Mouse (Mus musculus): ENCODE measurements around the gene Kynu. TPM values are rescaled to one million over a fixed set of nuclear protein-coding genes. Genes with fewer than 3 reads are reported as not detected.

The Kynu gene
- 12.7 and 16.7 TPM in 2 replicates for polyA plus RNA-seq (2012; rRNA removed)

GRCm38 (mm10) chr2:43555062-43555888 is at the start of gene Kynu:
TSS of gene Kynu (plus strand) at chr2:43555329.
- no peak for TF ChIP-seq POLR2A (IDR thresholded peaks at IDR 0.05; ENCODE audit: low read depth, low read length)
- Histone ChIP-seq H3K27me3 (replicated peaks; ENCODE audit: control insufficient read depth, insufficient read depth, low read length) (no peaks in the 10 kb centered on the region), H3K4me1 (ENCODE audit: control insufficient read depth, insufficient read depth, low read length) (peaks cover 9% of the 10 kb centered on the region; the same call in 1 of the 2 replicates), H3K4me3 (ENCODE audit: insufficient read depth, low read depth, low read length) (no peak within 1 kb of the TSS), H3K36me3 (ENCODE audit: control insufficient read depth, insufficient read depth, low read length) (no peaks in the 10 kb centered on the region), H3K27ac (ENCODE audit: insufficient read depth, low read depth, low read length) (peak within 1 kb of the TSS; percentile 38; the same call in 1 of the 2 replicates)
- DNase-seq, result peak; percentile 33
- WGBS, result 26% methylated on average over 9 of the region's 9 CpGs

GRCm38 (mm10) chr2:43506182-43506581 is 48.9 kb upstream of the Kynu start:
- TF ChIP-seq CTCF (conservative IDR thresholded peaks at IDR 0.05; ENCODE audit: insufficient read depth, insufficient read length, low read depth, low read length) (no peak), POLR2A (IDR thresholded peaks at IDR 0.05; ENCODE audit: low read depth, low read length) (no peak)
- WGBS, result 93% methylated on average over 3 of the region's 3 CpGs
- H3K36me3 ChIP-seq (ENCODE audit: control insufficient read depth, insufficient read depth, low read length), result no peaks in the 10 kb centered on the region
- H3K4me3 ChIP-seq (ENCODE audit: insufficient read depth, low read depth, low read length), result no peak overlapping the region
- DNase-seq, result no peak
- no peaks in the 10 kb centered on the region for H3K27me3 ChIP-seq (replicated peaks; ENCODE audit: control insufficient read depth, insufficient read depth, low read length)
- no peak overlapping the region for H3K27ac ChIP-seq (ENCODE audit: insufficient read depth, low read depth, low read length)
- H3K4me1 ChIP-seq (ENCODE audit: control insufficient read depth, insufficient read depth, low read length), result no peaks in the 10 kb centered on the region

- Histone ChIP-seq H3K4me3 (ENCODE audit: insufficient read depth, low read depth, low read length) (no peak overlapping the region), H3K27me3 (replicated peaks; ENCODE audit: control insufficient read depth, insufficient read depth, low read length) (no peaks in the 10 kb centered on the region), H3K27ac (ENCODE audit: insufficient read depth, low read depth, low read length) (no peak overlapping the region), H3K36me3 (ENCODE audit: control insufficient read depth, insufficient read depth, low read length) (no peaks in the 10 kb centered on the region), H3K4me1 (ENCODE audit: control insufficient read depth, insufficient read depth, low read length) (no peaks in the 10 kb centered on the region)
- 50% methylated on average over 7 of the region's 7 CpGs for WGBS
- TF ChIP-seq POLR2A (IDR thresholded peaks at IDR 0.05; ENCODE audit: low read depth, low read length), result no peak
- TF ChIP-seq CTCF (conservative IDR thresholded peaks at IDR 0.05; ENCODE audit: insufficient read depth, insufficient read length, low read depth, low read length), result no peak
- DNase-seq, result peak; percentile 43
Observed at GRCm38 (mm10) chr2:43513852-43514251, 41.3 kb upstream of the Kynu start.

GRCm38 (mm10) chr2:43534417-43534816 is 20.7 kb upstream of the Kynu start:
- no peaks in the 10 kb centered on the region for H3K36me3 ChIP-seq (ENCODE audit: control insufficient read depth, insufficient read depth, low read length)
- no peaks in the 10 kb centered on the region for H3K4me1 ChIP-seq (ENCODE audit: control insufficient read depth, insufficient read depth, low read length)
- no peak for DNase-seq
- TF ChIP-seq POLR2A (IDR thresholded peaks at IDR 0.05; ENCODE audit: low read depth, low read length) (no peak), CTCF (conservative IDR thresholded peaks at IDR 0.05; ENCODE audit: insufficient read depth, insufficient read length, low read depth, low read length) (no peak)
- no peaks in the 10 kb centered on the region for H3K27me3 ChIP-seq (replicated peaks; ENCODE audit: control insufficient read depth, insufficient read depth, low read length)
- no peak overlapping the region for H3K4me3 ChIP-seq (ENCODE audit: insufficient read depth, low read depth, low read length)
- WGBS, result 77% methylated on average over 2 of the region's 2 CpGs
- no peak overlapping the region for H3K27ac ChIP-seq (ENCODE audit: insufficient read depth, low read depth, low read length)

GRCm38 (mm10) chr2:43542615-43543014 is 12.5 kb upstream of the Kynu start:
- Histone ChIP-seq H3K4me1 (ENCODE audit: control insufficient read depth, insufficient read depth, low read length) (no peaks in the 10 kb centered on the region), H3K4me3 (ENCODE audit: insufficient read depth, low read depth, low read length) (no peak overlapping the region), H3K36me3 (ENCODE audit: control insufficient read depth, insufficient read depth, low read length) (no peaks in the 10 kb centered on the region), H3K27ac (ENCODE audit: insufficient read depth, low read depth, low read length) (no peak overlapping the region), H3K27me3 (replicated peaks; ENCODE audit: control insufficient read depth, insufficient read depth, low read length) (no peaks in the 10 kb centered on the region)
- no peak for DNase-seq
- 84% methylated on average over 3 of the region's 3 CpGs for WGBS
- TF ChIP-seq POLR2A (IDR thresholded peaks at IDR 0.05; ENCODE audit: low read depth, low read length) (no peak), CTCF (conservative IDR thresholded peaks at IDR 0.05; ENCODE audit: insufficient read depth, insufficient read length, low read depth, low read length) (no peak)

- TF ChIP-seq CTCF (conservative IDR thresholded peaks at IDR 0.05; ENCODE audit: insufficient read depth, insufficient read length, low read depth, low read length) (no peak), POLR2A (IDR thresholded peaks at IDR 0.05; ENCODE audit: low read depth, low read length) (no peak)
- Histone ChIP-seq H3K27ac (ENCODE audit: insufficient read depth, low read depth, low read length) (no peak overlapping the region), H3K4me3 (ENCODE audit: insufficient read depth, low read depth, low read length) (no peak overlapping the region), H3K27me3 (replicated peaks; ENCODE audit: control insufficient read depth, insufficient read depth, low read length) (no peaks in the 10 kb centered on the region), H3K4me1 (ENCODE audit: control insufficient read depth, insufficient read depth, low read length) (peaks cover 3% of the 10 kb centered on the region; the same call in 1 of the 2 replicates), H3K36me3 (ENCODE audit: control insufficient read depth, insufficient read depth, low read length) (no peaks in the 10 kb centered on the region)
- no peak for DNase-seq
- WGBS, result 82% methylated on average over 3 of the region's 3 CpGs
Observed at GRCm38 (mm10) chr2:43545665-43546064, 9.5 kb upstream of the Kynu start.

- whole genome bisulfite sequencing, result 82% methylated on average over 1 of the region's 1 CpGs
- H3K27me3 ChIP-seq (replicated peaks; ENCODE audit: control insufficient read depth, insufficient read depth, low read length), result no peaks in the 10 kb centered on the region
- DNase-seq, result no peak
- H3K4me3 ChIP-seq (ENCODE audit: insufficient read depth, low read depth, low read length), result no peak overlapping the region
- no peak overlapping the region for H3K27ac ChIP-seq (ENCODE audit: insufficient read depth, low read depth, low read length)
- H3K4me1 ChIP-seq (ENCODE audit: control insufficient read depth, insufficient read depth, low read length), result peaks cover 3% of the 10 kb centered on the region; the same call in 1 of the 2 replicates
- TF ChIP-seq POLR2A (IDR thresholded peaks at IDR 0.05; ENCODE audit: low read depth, low read length), result no peak
- no peak for TF ChIP-seq CTCF (conservative IDR thresholded peaks at IDR 0.05; ENCODE audit: insufficient read depth, insufficient read length, low read depth, low read length)
- H3K36me3 ChIP-seq (ENCODE audit: control insufficient read depth, insufficient read depth, low read length), result no peaks in the 10 kb centered on the region
Observed at GRCm38 (mm10) chr2:43546448-43546847, 8.7 kb upstream of the Kynu start.

All from kidney, adult 2 months (tissue).